Mouse (Mus musculus) thymus, postnatal 0 days (tissue): ENCODE measurements around the gene Adgre5. TPM values are rescaled to one million over a fixed set of nuclear protein-coding genes. Genes with fewer than 3 reads are reported as not detected.
A peak's percentile ranks its signal among the peaks of the same experiment; 100 is the strongest.

Experiments
- DNase-seq: peaks from one replicate; pipeline ENCODE4 v3.0.0-alpha.2; 2015; ENCODE audit warnings: low spot score
- polyA plus RNA-seq: library from polyadenylated mRNA; unstranded; fragments of >200 nt; fragmentation: Nextera tagmentation; extraction: Ambion mirVana; gene quantifications from 2 replicates; pipeline ENCODE4 v1.2.1, GENCODE M21; 2015

Adgre5 gene
- polyA plus RNA-seq, 1 experiment from 2014 or later, result 71.6 TPM

DNA sequence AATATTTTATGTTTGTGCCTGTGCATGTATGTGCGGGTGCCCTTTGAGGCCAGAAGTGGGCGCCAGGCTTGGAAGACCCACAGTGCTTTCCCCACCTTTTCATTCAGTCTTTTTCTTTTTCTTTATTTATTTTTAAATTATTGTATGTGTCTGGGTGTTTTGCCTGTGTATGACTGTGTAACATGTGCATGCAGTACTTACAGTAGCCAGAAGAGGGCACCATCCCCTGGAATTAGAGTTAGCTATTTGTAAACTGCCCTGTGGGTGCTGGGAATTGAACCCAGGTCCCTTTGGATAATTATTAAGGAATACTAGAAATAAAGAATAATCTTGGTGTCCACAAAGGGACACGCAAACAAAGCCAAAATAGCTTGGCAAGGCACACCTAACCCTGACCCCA lies 15.1 kb upstream of the Adgre5 start:
- no peak for DNase-seq

DNA sequence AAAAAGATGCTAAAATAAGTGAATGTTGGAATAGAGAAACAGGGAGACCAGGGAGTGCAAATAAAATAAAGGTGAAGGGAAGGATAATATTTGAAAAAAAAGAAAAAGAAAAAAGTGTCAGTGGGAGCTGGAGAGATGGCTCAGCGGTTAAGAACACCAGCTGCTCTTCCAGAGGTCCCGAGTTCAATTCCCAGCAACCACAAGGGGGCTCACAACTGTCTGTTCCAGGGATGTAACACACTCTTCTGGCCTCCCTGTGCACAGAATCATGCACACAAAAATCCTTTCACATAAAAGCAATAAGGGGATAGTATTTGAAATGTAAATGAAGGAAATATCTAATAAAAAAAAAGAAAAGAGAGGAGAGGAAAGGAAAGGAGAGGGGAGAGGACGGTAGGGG lies 13.0 kb upstream of the Adgre5 start:
- DNase-seq, result no peak

DNA sequence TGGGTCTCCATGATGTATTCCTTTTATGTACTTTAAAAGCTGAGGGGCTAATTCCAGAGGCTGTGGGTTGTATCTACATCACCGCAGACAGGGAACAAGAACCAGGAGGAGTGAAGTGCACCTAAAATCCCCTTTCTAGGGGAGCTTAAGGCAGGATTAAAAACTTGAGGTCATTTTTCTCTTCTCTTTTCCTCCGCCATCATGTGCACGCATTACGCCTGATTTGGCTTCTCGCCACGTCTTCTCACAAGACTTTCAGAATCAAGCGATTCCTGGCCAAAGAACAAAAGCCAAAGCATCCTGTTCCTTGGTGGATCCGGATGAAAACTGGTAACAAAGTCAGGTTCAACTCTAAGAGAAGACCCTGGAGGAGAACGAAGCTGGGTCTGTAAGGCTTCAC lies 8.1 kb upstream of the Adgre5 start:
- DNase-seq, result no peak

DNA sequence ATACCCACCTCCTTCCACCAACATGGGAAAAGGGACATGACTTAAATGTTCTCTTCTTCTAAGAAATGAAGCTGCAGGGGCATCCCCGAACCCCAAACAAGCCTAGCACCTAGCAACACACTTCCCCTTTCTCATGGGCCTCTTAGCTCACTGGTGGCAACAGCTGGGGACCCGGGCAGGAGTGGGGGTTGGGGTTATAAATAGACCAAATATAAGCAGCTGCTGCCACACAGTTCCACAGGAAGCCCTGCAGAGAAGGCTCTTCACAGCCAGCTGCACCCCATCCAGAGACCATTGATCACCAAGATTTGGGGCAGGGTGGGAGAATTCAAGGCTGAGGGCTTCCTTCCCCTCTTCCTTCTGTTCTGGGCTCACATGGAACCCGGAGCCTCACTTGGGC lies 7.6 kb upstream of the Adgre5 start:
- DNase-seq, result peak; percentile 93

DNA sequence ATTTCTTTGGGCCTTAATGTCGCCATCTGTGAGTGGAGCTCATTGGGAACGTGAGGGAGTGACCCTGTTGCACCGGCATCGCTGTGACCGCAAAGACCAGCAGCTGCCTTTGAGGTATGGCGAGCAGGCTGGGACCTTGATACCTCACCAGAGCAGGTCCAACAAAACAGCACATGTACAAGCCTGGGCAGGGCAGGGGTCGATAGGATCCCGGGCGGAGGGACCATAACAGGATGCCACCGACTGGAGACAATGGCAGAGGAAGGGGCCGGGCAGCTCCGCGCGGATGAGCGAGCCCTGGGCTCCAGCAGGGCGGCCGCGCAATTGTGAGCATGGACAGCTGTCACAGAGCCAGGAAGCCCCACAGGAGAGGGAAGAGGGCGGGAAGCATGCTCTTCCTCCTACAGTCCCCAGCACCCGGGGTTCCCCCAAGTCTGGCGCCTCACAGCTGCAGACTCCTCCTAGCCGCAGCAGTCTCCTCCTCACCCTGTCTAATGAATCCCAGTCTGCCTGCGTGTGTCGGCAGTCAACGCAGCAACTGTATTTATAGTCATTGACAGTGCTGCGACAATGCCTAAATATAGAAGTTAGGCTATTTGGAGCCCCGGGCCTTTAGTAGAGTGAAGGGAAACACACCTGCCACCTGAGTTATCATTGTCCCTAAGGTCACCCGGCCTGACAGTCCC lies 6.7 kb upstream of the Adgre5 start:
- DNase-seq, result peak; percentile 77

DNA sequence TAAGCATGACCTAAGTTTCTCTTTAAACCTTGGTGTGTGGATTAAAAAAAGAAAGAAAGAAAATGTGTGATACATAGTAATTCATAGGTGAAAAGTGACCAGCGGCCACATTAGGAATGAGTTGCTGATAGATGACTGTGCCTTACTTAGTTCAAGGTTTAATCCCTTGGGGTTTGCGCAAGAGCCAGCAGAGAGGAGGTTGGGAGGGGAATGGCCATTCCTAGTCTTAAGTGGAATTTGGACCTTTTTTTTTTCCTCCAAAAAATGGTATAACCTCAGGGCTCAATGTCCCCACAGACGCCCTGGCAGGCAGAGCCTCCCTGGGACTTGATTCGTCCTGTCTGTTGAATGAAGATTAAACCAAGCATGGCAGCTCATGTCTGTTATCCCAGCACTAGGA lies 2.9 kb upstream of the Adgre5 start:
- no peak for DNase-seq

DNA sequence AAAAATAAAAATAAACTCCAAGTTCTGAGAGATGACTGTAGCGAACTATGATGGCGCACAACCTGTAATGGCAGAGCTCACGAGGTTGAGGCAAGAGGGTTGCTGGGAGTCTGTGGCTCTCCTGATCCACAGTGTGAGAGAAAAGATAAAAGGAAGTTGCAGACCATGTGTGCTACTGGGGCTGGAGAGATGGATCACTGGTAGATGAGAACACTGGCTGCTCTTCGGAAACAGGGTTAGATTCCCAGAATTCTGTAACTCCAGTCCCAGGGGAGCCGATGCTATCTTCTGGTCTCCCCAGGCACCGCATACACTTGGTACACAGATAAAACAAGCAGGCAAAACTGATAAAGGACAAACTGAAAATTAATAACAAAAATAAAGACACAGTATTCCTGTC lies 1.8 kb upstream of the Adgre5 start:
- DNase-seq, result no peak

DNA sequence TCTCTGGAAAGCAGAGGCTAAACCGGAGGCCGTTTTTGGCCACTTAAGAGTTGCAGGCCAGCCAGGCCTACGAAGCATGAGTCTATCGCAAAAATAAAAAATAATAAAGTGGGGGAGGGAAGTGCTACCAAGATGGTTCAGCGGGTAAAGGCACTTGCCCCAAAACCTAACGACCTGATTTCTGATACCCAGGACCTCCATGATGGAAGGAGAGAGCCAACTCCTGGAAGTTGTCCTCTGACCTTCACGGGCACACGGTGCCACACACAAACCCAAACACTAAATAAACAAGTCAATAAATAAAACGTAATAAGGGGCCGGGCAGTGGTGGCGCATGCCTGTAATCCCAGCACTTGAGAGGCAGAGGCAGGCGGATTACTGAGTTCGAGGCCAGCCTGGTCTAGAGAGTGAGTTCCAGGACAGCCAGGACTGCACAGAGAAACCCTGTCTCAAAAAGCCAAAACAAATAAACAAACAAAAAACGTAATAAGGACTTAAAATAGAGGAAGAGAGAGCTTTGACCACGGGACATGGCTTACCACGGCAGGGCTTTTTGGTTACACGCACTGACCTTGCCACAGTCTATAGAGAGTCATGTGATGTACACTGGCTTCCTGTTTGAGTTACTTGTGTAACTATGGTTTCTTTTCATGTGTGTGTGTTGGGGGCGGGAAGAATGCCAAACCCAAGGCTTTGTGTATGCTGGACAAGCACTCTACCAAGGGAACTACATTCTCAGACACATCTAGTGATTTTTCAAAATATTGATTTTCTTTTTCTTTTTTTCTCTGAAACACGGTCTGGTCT lies 926 bp upstream of the Adgre5 start:
- peak; percentile 62 for DNase-seq

DNA sequence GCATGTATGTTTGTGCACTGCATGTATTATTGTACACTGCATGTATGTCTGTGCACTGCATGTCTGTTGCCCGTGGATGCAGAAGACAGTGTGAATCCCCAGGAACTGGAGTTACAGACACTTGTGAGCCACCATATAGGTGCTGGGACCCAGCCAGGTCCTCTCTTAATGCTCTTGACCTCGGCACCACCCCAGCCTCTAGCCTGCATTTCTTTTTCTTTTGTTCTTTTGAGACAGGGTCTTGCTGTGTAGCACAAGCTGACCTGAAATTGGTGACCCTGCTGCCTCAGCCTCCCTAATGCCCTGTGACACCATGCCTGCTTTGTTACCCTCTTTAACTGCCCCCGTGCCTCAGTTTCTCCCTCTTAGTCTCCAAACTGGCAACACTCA lies 545 bp downstream of the Adgre5 start:
- no peak for DNase-seq

DNA sequence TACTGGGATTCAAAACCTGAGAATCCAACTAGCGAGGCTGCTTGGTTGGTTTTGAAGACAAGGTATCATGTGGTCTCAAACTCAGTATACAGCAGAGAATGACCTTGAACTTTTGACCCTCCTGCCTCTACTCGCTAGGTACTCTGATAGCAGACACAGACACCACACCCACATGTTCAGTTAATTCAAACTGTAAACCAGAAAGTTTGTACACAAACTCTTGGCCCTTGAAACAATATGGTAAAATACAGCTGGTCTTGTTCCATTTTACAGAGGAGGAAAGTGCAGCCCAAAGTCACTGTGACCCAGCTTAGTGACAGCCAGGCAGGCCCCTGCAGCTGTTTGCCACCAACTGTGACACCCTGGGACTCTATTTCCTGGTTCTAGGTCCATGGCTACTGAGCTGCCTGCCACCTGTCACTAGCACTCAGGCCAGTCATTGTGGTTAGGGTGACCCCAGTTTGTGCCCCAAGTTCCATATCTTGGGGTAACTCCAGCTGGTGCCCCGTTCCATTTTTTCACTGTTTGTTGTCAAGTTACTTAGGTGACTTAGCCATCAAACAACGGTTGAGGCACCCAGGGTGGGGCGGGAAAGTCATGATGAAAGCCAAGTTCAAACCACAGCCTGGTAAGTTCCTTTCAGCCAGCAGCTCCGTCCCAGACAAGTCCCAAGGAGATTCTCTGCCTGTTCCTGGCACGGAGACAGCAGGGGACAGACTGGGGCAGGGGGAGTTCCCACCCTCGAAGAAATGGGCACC lies 1.2 kb downstream of the Adgre5 start:
- peak; percentile 92 for DNase-seq

DNA sequence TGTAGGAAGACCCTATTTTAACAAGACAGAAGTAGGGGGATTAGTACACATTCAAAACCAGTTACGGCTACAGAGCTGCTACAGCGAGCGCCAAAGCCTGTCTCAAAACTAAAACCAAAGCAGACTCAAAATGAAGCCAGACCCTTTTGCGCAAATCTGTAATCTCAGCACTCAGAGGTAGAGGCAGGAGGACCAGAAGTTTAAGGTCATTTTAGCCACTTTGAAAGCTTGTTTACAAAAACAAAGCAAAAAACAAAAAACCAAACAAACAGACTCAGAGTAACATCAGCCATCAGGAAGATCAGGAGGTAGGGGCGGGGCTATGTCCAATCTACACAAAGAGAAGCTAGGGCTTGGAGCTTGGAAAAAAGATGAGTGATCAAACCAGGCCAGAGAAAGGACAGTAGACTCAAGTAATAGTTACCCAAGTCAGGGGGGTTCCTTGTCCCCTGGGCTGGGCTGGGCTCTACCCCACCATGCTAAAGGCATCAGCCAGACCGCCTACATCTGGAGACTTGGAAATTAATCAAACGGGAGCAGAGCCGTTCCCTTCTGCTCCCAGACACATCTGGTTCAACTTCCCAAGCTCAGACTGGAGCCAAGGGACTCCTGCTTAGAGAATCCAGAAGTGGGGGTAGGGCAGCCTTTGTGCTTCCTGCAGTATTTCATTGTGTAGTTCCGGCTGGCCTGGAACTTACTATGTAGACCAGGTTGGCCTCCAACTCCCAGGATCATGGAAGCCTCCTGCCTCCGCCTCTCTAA lies 2.0 kb downstream of the Adgre5 start:
- peak; percentile 28 for DNase-seq

DNA sequence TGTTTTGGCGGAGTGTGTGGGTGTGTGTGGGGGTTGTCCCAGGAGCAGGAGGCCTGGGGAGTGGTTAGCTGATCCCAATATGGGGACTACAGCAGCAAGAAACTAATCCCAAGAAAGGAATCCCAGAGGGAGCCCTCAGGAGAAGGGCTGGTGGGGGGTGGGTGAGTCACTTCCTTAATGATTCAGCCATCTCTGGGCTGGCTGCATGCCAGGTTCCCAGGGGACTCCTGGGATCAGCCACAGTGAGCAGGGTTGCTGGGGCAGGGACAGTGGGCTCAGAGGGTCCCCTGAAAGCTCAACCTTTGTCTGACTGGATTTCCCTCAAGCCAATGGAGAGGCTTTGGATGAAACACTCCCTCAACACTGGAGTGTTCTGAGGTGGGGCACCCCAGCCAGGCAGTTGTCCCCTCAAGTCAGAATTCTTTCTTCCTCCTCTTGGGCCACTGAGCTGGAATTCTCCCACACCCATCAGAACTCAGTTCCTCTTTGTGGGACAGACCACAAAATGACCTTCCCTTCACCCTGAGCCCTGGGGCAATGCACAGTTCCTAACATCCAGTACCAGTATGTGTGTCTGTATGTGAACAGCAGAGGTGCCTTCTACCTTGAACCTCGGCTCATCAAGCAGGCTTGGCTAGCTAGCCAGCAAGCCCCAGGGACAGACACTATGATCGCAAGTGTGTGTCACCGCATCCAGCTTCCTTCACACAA lies 3.1 kb downstream of the Adgre5 start:
- no peak for DNase-seq

DNA sequence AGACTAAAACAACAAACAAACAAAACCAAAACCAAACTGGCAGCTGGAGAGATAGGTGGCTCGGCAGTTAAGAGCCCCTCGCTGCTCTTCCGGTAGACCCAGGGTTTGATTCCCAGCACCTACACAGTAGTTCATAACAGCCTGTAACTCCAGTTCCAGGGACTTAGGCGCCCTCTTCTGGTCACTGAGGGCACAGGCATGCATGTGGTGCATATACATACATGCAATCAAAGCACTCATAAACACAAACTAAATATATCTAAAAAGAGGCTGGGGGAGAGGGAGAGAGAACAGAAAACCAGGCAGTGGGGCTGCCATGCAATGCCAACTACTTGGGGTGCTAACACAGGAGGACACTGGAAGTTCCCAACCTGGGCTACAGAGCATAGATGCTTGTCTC lies 3.8 kb downstream of the Adgre5 start:
- DNase-seq, result no peak

DNA sequence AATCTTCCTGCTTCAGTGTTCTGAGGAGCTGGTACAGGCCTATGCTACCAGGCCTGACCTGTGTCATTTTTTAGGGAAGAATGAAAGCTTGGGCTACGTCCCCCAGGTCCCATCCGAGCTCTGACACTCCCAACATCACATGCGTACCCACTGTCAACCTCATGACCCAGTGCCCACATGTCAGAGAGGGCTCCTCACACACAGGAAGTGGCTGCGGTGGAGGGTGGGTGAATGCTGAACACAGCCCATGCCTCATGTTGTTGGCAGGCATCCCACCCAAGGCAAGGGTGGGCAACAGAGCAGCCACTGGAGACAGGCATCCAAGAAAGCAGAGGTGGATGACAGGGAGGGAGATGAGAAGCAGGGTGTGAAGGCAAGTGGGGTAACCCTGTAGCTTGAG lies 4.4 kb downstream of the Adgre5 start:
- peak; percentile 91 for DNase-seq

DNA sequence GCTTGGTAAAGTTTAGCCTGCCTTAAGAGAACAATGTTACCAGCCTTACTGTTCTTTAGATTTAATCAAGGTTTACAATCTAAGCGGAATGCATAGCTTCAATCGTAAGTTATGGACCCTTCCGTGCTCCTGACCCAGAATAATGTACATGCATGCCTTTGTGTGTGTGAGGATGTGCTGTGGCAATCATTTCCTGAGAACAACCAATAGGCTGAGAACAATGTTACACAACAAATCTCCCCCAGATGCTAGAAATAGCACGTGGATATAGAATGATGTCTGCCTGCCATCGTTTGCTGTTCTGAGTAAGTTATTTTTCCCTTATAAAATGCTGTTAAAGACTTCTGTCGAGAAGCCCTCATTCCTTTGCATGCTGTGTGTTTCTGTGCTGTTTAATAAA lies 8.2 kb downstream of the Adgre5 start:
- no peak for DNase-seq

DNA sequence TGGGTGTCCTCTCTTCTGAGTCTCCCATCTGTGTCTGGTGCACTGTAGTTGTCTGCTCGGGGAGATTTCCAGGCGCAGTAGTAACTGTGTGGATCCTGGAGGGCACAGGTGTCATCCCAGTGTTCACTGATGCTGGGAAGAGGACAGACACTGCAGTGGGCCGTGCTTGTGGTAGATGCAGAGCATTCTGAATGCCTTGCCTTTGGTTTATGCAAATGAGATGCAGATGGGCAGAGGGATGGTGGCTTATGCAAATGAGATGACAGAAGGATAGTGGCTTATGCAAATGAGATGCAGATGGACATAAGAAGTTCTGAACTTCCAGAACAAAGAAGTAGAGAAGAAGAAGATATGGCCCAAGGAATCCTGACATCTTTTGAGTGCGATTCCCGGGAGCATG lies 9.2 kb downstream of the Adgre5 start:
- DNase-seq, result no peak

DNA sequence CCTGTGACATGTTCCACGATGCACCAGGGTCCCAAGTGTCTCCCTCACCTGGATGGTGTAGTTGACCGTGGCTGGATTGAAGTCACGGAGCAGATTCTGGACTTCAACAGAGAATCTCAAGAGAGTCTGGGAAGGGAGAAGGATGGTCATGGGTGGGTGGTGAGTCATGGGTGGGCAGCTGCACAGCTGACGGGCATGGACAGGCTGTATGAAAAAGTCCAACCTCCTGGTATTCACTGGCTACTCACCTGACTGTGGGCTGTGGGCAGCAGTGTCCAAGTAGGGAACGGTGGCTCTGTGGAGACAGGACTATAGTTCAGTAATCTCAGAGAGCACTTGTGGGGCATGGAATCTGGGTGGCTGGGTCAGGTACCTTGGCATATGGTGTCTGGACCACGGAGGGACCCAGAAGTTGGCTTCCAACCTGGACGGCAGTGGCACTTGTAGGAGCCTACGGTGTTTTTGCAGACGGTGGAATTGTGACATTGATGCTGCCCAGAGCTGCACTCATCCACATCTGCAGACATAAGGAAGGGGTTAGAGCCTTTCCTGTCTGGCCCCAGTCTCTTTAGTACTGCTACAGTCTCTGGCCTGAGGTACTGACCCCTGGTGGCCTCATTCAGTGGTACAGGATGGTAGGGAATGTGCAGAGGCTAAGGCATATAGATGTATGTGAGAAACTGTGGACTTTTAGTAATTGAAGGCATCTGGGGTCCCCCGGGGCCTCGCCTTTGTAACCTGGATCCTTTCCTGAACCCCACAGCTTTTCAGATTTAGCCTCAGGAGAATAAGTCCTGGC lies 11.9 kb downstream of the Adgre5 start:
- peak; percentile 49 for DNase-seq

DNA sequence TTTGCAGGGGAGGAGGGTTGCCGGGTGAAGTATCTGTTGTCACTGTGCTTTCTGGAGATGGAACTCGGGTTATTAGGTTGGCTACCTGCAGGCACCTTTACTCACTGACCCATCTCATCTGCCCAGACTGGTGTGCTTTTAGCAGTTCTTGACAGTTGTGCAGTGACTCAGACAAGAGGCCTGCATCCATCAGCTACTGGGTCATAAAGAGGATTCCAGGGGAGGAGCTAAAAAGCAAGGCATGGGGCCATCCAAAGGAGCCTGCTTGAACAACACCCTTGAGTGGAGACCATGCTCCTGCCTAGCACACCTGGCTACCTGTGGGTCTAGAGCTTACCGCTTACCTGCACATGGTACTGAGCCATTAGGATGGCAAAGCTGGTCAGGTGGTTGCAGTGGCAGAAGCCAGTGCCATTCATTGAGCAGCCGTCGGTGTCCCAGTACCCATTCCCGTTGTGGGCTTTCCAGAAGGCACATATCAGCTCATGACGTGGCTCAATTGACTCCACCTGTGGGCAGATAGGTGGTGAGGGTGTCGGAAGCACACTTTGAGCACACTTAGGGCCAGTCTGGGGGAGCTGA lies 15.5 kb downstream of the Adgre5 start:
- no peak for DNase-seq

DNA sequence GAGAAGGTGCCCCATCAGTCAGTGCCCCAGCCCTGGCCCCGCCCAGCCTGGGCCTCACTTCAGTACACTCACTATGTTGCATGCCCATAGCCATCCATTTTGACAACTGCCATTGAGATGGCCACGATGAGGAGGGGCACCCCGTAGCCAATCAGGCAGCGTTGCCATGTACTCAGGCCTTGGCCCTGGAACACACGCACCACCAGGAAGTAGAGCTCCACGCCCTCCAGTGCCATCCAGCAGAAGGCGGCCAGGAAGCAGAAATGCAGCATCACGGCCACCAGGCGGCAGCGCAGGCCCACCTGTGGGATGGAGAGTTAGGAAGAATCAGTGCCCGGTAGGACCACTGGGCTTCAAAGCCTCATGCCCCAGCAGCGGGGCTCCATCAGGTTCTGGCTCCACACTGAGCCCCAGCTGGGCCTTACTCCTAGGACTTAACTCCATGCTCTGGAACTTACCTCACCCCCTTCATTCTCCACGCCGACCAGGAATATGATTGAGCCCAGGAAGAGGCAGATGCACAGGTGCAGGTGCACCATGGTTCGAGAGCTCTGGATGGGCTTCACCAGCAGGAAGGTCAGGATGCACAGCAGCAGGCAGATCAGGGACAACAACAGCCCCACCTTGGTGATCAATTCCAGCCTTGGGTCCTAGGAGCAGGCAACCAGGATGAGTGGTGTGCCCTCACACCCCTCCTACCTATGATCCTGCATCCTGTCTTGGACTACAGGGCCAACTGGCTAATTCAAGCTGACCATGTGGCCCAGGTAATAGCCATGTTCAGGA lies 16.2 kb downstream of the Adgre5 start:
- peak; percentile 75 for DNase-seq
